Mouse (Mus musculus) G1E-ER4 (cell line): ENCODE data around the gene B830017H08Rik. TPM values are rescaled to one million over a fixed set of nuclear protein-coding genes. Genes with fewer than 3 reads are reported as not detected.

Experiments
- GATA1 ChIP-seq: IDR thresholded peaks from one replicate; pipeline ENCODE4 v1.8.0; 2012; ENCODE audit warnings: low read length, inconsistent platforms
- polyA plus RNA-seq: library from polyadenylated mRNA; stranded (reverse); fragments of >175 nt; gene quantifications from 2 replicates; pipeline ENCODE4 v1.2.3, GENCODE M21; 2012

The B830017H08Rik gene
- polyA plus RNA-seq, 1 experiment, result not detected

DNA sequence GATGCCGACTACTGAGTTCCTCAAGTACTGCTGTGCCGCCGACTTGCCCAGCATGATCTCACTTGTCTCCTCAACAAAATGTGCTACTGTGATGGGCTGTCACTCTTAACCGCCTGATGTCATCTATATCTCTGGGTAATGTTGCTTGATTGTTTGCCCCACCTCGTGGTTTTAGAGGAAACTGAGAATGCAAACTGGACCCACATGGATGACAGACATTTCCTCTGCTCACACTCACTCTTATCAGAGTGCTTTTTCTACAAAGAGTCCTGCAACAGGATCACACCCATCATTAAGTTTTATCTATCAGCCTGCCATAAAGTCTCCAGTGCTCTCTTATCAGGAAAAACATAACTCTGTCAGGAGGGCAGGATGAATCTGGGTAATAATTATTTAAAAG is 38.3 kb downstream of the B830017H08Rik start:
- TF ChIP-seq GATA1, result peak; percentile 81

DNA sequence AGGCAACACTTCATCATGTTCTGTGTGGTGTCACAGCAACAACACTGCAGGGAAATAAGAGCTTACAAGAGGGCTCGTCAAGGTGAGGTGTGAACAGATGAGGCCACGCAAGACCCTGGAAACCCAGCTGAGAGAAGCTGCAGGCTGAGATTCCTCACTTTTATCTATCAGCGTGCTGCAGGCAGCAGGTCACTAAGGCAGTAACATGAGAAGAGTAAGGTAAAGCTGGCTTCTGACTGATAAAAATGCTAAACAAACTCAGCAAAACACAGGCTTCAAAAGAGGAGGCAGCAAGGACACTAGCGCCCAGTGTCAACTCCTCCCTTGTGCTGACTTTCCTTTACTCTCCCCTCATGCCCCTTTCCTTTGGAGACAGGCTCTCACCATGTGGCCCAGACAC is 40.1 kb downstream of the B830017H08Rik start:
- TF ChIP-seq GATA1, result peak; percentile 37

DNA sequence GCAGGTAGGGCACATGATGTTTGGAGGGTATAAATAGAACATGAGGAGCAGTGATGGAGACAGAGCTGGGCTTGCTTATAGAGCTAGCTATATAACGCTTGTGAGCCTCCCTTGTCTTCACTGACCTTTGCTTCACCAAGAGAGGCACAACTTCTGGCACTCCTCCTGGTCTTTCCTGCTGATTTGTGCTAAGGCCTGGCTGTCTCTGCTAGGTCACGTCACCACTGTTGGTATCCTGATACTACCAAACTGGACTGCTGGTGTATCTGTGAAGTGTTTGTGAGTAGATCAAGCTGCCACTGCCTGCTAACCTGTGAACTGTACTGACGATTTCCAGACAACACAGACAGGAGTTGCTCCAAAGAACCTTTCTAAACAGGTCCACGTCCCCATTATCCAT is 42.3 kb downstream of the B830017H08Rik start:
- TF ChIP-seq GATA1, result no peak

DNA sequence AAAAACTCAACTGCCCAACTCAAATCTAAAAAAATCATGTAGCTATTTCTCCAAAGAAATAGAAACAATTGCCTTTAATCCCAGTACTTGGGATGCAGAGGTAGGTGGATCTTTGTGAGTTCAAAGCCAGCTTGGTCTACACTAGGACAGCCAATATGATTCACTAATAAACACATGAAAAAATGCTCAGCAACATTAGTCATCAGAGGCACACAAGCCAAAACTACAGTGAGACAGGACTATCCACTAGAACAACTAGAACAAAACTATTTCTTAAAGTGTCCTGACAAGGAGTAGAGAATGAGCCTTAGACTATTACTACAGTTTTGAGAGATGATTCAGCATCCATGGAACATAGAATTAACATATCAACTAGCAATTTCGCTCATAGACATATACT is 43.2 kb downstream of the B830017H08Rik start:
- TF ChIP-seq GATA1, result no peak

DNA sequence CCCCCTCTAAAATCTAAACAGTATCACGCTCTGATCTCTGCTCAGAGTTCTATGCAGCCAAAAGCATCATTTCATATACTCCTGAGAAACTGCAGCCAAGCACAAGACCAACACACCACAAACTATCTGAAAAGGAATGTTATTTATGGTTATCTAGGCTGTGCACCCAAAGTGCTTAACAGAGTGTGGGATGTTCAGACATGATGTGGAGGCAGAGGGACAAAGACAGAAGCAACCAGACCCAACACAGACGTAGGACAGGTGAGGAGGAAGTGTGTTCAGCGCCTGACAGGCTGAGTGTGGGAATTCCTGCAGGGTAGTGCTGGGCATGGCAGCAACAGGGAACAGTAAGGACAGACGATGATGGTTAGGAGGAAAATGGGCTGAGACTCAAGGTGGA is 46.6 kb downstream of the B830017H08Rik start:
- no peak for TF ChIP-seq GATA1

DNA sequence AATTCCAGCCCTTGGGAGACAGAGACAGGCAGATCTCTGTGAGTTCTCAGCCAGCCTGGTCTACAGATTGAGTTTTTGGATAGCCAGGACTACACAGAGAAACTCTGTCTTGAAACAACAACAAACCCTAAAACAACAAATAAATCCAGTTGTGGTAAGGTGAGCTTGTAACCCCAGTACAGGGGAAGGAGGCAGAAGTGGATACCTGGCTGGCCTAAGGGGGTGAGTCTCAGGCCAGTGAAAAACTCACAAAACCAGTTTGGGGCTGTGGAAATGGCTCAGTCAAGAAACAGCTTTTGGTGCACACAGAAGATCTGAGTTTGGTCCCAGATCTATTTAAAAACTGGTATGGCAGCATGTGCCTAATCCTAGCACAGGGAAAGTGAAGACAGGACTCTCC is 49.3 kb downstream of the B830017H08Rik start:
- no peak for TF ChIP-seq GATA1

DNA sequence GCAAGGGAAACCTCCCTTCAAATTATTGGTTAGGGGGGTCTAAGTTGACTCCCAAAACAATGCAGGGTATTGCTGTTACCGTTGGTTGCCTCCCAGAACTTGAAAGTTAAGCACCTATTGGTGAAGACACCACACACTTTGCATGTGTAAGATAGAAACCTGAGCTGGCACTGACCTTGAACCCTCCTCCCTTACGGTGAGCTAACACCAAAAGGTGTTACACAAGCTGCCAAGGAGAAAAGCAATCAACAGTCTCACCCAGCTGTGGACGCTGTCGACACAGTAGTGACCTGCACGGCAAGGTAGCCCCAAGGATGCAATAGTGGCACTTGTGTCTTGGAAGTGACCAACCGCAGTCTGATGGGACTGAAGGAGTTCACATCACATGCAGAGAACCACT is 51.2 kb downstream of the B830017H08Rik start:
- TF ChIP-seq GATA1, result no peak

Other genes with a start within 250 kb of the B830017H08Rik start
- gene Slc7a4, start 249.9 kb upstream of the B830017H08Rik start, polyA plus RNA-seq, result not detected in 2 replicates
- 16.9 and 31.4 TPM in 2 replicates for gene Smpd4, start 213.8 kb upstream of the B830017H08Rik start, polyA plus RNA-seq
- gene Ccdc74a, start 186.7 kb upstream of the B830017H08Rik start, polyA plus RNA-seq, result 6.1 and 7.5 TPM in 2 replicates
- 176 and 227 TPM in 2 replicates for gene Med15, start 100.2 kb upstream of the B830017H08Rik start, polyA plus RNA-seq
- gene Klhl22, start 73.5 kb upstream of the B830017H08Rik start, polyA plus RNA-seq, result not detected in 2 replicates
- gene Scarf2, start 35.8 kb upstream of the B830017H08Rik start, polyA plus RNA-seq, result not detected in 2 replicates
- 0.62 and 1.5 TPM in 2 replicates for gene Car15, start 5.2 kb downstream of the B830017H08Rik start, polyA plus RNA-seq
- gene Gm20518, start 58.5 kb downstream of the B830017H08Rik start, polyA plus RNA-seq, result 0.28 and 0.68 TPM in 2 replicates
- gene Tssk1, start 61.1 kb downstream of the B830017H08Rik start, polyA plus RNA-seq, result not detected in 2 replicates
- 17.4 and 26.3 TPM in 2 replicates for gene Dgcr2, start 65.4 kb downstream of the B830017H08Rik start, polyA plus RNA-seq
- gene Tssk2, start 65.5 kb downstream of the B830017H08Rik start, polyA plus RNA-seq, result not detected in 2 replicates
- gene Ess2, start 78.2 kb downstream of the B830017H08Rik start, polyA plus RNA-seq, result 25.9 and 26.0 TPM in 2 replicates
- gene Gsc2, start 81.9 kb downstream of the B830017H08Rik start, polyA plus RNA-seq, result not detected in 2 replicates
- 219 and 287 TPM in 2 replicates for gene Slc25a1, start 95.1 kb downstream of the B830017H08Rik start, polyA plus RNA-seq
- not detected in 2 replicates for gene Vpreb2, start 147.3 kb downstream of the B830017H08Rik start, polyA plus RNA-seq
- gene Dgcr6, start 219.7 kb downstream of the B830017H08Rik start, polyA plus RNA-seq, result 41.0 and 45.2 TPM in 2 replicates